Mouse (Mus musculus): ENCODE results near the gene H2-Ob.

DNA sequence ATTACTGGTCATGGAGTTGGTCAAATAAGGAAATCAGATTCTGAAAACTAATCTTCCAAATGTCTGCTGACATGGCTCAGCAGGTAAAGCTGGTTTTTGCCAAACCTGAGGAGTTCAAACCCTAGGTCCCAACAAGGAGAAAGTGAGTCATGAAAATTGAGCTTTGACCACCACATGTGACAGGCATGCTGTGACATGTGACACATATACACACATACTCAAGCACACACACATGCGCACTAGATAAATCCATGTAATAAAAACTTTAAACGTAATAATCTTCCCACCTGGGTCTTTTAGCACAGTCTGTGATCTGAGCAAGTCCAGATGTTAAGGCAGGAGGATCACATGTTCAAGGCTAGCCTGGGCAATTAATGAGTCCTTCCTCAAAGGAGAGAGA, 65.1 kb downstream of the H2-Ob start:
- TF ChIP-seq POLR2A (IDR thresholded peaks at IDR 0.05; ENCODE audit: borderline replicate concordance, extremely low read depth, low read depth, low read length) (no peak), CTCF (IDR thresholded peaks at IDR 0.05; ENCODE audit: insufficient read depth, low read length) (no peak)
